Mouse (Mus musculus): ENCODE data around the gene Cyfip2.
A peak's percentile ranks its signal among the peaks of the same experiment; 100 is the strongest.

The Cyfip2 gene

DNA sequence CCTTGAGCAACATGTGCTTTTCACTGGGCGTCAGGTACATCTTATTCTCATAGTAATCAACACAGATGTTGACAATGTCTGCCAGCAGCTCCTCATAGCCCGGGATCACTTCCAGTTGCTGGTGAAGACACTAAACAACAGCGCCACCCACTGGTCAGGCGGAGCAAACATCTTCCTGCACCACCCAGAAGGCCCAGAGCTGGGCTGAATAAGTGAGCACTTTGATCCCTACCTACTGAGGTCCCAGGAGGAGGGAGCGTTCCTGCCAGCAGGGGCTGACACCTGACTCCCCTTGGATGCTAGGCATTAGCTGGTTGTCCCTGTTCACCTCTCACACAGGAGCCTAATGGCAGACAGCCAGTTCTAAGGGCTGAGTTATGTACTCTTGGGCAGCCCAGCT is 35.9 kb downstream of the Cyfip2 start:
- no peak for DNase-seq (ENCODE audit: low read depth, low spot score)

DNA sequence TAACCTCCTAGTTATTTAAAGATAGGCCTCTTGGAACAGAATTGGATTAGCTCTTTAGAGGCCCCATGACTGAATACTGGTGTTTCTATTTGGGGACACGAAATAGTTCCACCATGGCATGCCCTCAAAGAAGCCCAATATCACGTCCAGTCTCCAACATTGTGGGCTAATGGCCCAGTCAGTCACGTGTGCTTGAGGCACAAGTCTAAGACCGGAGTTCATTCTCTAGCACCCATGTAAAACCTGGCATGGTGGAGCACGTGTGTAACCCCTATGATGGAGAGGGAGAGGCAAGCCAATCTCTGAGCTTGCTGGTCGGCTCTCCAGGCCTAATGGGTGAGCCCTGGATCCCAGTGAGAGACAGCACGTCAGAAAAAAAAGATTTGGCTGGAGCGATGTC is 36.5 kb downstream of the Cyfip2 start:
- no peak for DNase-seq (ENCODE audit: low read depth, low spot score)

DNA sequence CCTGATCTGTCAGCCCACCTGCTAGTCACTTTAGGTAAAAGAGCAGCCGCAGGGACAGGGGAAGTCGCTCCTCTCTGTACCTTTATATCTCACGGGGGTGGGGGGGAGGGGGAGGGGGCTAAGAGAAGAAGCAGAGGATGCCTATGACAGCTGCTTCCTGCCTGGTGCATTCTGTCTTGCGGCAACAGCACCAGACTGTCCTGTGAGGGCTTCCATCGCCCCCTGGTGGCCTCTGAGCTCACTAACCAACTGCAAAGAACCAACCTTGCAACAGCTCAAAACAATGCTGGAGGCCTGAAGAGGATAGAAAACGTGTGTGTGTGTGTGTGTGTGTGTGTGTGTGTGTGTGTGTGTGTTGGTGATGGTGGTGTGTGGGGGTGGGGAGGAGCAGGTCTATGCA is 37.4 kb downstream of the Cyfip2 start:
- DNase-seq (ENCODE audit: low read depth, low spot score): no peak

DNA sequence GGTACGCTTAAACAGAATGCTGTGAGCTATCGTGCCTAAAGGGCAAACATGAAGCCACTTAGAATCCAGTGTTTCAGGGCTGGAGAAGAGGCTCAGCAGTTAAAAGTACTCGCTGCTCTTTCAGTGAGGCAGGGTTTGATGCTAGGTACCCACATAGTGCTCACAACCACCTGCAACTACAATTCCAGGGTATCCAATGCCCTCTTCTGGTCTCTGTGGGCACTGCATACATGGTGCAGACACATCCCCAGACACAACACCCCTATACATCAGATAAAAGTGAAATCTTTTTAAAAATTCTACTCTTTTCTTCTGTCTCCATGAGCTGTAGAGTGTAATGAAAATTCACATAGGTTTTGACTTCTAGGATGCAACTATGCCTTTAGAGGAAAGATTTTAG is 38.7 kb downstream of the Cyfip2 start:
- no peak for DNase-seq (ENCODE audit: low read depth, low spot score)

DNA sequence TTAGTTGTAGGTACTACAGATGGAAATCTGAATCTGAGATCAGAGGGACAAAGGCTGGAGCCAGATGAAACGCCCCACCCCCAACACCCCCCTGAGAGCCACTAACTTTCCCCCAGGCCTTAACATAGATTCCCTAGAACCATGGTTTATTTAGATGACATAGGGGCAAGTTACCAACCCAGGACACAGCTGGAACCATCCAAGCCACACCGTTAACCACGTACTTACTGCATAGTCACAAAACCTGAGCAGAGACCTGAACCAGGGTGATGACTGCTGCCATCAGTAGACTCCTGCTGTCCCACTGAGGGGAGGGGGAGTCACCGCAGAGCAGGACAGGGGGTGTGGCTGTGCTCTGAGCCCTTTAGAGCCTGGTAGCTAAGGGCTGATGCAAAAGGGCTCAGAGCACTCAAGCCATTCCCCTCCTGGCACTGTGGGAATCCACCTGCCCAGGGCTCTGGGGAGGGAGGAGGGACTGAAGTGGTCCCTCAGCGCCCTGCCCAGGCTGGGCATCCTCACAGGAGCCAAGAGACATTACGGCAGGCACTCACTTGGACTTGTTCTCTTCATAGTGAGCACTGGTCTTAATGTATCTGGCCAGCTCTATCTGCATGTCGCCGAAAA is 40.5 kb downstream of the Cyfip2 start:
- no peak for DNase-seq (ENCODE audit: low read depth, low spot score)

DNA sequence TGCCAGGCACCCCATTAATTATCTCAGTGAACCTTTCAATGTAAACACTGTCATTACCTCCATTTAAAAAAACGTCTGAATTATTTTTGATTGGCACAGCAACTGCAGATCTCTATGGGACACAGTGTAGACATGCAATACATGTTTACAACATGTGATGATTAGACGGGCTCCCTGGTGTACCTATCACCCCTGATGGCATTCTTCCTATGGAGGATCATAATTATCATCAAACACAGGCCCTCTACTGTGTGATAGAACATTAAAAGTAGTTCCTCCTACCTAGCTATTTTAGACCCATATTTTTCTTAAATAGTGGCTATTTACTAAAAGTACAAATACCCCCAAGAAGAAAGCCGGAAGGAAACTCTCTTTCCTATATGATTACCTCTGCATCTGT is 42.8 kb downstream of the Cyfip2 start:
- no peak for DNase-seq (ENCODE audit: low read depth, low spot score)

DNA sequence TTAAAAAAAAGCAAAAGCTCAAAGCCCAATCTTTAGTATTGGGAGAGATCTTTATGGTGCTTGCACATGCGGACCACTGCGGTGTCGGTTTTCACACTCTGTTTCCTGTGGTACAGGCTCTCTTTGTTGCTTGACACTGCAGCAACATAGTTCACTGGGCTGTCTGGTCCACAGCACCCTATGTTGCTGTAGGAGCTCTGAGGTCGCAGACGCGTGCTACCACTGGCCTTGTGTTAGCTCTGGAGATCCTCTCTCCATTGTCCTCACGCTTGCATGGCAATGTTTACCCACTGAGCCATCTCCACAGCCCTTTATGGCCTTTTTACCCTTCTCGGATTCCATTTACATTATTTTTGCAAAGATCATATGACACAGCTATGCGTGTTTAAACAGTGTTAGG is 43.3 kb downstream of the Cyfip2 start:
- no peak for DNase-seq (ENCODE audit: low read depth, low spot score)

DNA sequence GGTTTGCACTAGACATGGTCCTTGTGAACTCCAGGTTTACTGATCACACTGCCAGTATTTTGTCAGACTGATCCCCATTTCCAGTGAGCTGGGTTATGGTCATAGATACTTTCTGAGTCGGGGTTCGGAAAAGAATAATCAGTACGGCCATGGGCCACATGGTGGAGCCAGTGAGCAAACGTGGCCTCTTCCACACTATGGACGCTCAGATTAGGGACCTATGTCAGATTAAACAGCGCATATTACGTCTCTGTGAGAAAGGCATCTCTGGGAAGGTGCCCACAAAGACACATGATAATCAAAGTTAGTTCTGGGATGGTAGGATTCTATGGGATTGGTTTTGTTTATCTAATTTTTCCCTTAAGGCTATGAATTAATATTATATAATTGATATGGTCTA is 43.7 kb downstream of the Cyfip2 start:
- DNase-seq (ENCODE audit: low read depth, low spot score): no peak

DNA sequence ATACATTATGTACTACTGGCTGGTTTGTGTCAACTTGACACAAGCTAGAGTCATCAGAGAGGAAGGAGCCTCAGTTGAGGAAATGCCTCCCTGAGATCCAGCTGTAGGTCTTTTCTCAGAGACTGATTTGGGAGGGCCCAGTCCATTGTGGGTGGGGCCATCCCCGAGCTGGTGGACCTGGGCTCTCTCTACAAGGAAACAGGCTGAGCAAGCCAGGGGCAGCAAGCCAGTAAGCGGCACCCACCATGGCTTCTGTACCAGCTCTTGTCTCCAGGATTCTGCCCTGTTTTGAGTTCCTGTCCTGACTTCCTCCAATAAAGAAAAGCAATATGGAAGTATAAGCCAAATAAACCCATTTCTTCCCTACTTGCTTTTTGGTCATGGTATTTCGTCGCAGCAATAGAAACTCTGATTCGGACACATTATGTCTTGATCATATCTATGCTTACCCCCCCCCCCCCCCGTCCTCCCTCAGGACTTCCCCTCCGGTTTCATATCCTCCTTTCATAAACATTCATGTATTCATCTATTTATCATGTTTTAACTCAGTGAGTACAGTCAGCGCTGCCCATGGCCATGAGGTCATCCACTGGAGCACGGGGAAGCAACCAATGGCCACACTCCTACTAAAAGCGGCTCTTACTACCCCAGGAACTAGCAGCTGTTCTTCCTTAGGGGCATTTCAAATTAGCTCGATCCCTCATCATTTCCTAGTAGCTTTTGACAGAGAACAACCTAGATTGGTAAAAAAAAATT is 47.5 kb downstream of the Cyfip2 start:
- DNase-seq (ENCODE audit: low read depth, low spot score): no peak

DNA sequence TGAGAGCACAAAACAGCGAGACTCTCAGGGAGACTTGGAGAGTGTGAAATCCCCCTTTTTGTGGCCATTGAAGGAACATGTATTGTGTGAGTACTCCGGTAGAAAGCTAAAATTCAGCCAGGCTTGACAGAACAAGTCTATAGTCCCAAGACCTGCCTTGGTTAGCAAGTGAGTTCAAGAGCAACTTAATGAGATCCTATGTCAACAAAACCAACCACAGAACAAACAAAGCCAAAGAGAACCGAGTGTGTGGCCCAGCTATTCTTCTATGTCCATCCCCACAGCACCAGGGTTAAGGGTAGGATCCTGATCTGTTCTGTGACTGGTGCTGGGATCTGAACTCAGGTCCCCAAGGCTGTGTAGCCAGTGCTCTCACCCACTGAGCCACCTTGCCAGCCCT is 48.1 kb downstream of the Cyfip2 start:
- no peak for DNase-seq (ENCODE audit: low read depth, low spot score)

DNA sequence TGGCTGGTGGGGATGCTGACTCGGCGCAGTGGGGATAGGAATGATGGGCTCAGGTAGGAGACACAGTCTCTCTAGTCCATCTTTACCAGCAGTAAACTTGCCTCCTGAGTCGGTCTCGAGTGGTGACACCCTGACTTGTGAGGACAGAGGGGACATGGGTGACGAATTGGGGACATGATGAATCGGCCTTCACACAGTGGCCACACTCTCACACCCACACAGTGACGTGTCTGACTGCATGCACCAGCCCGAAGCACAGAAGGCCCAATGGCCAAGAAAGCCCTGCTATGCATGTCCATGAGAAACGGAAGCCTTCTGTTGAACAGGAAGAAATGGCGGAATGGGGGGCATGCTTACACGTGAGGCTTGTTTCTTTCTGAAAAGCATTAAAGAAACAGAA is 49.4 kb downstream of the Cyfip2 start:
- DNase-seq (ENCODE audit: low read depth, low spot score): no peak

DNA sequence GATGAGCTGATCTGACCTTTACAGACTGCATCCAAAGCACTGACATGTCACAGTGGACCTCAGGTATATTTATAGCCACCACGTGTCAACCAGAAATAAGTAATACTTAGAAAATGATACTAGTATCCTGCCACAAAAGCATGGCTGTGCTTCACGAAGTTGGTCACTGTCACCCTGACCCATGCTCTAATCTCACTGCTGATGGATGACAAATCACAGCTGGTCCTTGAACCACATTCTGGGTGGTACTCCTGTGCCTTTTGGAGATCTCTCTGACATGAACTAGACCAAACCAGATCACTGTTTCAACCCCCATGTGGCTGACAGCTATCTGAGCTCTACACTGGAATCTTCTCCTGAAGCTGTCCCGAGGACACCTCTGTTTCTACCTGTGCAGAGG is 49.8 kb downstream of the Cyfip2 start:
- DNase-seq (ENCODE audit: low read depth, low spot score): no peak

DNA sequence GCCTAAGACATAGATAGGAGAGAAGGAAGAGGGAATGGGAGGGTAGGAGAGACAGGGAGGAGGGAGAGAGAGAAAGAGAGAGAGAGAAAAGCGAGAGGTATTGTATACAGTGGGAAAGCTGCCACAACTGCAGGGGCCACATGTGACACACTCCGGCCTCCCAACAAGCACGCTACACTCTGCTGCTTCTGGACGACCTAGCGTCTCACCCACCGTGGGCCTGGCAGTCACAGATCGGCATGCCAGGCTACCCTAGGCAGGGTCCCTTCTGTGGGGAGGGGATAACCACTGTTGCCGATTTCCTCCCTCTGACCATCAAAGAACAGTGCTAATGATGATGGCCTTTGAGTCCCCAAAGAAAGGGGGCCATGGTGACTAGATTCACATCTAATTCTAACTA is 53.9 kb downstream of the Cyfip2 start:
- DNase-seq (ENCODE audit: low read depth, low spot score): no peak

DNA sequence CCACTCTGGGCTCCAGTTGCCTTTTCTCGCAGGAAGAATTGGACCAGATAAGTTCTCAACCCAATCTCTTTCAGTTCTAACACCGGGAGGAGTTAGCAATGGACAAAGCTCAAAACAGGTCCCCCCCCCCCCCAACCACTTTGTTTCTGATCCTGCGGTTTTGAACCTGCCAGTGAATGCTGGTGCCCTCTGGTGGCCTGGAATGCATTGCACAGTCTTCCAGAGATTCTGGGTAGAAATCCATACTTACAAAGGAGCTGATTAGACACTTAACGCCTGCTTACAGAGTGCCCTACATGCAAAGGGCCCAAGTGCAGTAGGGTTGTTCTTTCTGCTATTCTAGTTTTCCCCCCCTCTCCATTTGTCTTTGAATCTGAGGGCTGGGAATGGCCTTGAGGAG is 54.5 kb downstream of the Cyfip2 start:
- no peak for DNase-seq (ENCODE audit: low read depth, low spot score)

DNA sequence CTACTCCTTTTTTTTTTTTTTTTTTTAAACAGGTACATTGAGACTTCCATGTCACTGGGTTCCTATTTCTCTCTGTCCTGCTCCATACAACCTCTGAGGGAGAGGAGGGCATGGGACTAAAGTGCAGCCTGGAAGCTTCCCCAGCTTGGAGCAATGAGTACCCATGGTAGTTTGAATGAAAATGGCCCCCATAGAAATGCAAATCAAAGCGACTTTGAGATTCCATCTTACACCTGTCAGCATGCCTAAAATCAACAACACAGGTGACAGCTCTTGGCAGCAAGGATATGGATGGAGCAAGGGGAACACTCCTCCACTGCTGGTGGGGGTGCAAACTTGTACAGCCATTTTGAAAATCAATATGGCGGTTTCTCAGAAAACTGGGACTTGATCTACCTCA is 57.4 kb downstream of the Cyfip2 start:
- no peak for DNase-seq (ENCODE audit: low read depth, low spot score)

DNA sequence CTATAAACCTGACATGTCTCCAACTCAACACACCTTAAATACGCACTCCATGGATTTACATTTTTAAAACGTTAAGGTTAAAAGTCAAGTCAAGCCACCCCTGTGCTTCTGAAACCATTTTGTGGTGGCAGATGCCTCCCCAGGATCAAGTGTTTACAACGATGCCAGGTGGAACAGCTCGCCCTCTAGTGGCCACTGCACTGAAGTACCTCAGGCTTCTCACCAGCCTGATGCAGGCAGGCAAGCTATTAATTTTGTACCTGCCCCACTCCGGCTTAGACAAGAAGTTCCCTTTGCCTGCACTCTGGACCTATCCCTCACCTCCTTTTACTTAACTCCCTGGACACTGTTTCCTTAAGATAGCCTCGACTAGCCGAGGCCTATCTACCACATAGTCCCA is 60.7 kb downstream of the Cyfip2 start:
- DNase-seq (ENCODE audit: low read depth, low spot score): peak; percentile 35

DNA sequence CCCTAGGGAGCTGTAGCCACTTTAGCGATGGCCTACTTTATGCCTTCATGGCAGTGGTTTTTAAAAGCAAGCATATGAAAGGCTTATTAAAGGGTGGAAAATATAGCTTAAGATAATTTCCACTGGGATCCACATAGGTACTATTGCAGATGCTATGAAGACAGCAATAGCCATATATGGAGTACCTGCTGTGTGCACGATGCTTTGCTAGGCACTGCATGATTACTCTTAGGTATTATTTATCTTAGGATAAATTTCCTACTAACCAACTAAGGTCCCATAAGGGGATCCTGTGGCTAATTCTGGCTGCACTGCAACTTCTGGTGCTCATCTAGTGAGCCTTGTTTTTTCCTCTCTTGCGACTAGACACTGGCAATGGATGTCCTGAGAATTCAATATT is 64.3 kb downstream of the Cyfip2 start:
- DNase-seq (ENCODE audit: low read depth, low spot score): no peak

DNA sequence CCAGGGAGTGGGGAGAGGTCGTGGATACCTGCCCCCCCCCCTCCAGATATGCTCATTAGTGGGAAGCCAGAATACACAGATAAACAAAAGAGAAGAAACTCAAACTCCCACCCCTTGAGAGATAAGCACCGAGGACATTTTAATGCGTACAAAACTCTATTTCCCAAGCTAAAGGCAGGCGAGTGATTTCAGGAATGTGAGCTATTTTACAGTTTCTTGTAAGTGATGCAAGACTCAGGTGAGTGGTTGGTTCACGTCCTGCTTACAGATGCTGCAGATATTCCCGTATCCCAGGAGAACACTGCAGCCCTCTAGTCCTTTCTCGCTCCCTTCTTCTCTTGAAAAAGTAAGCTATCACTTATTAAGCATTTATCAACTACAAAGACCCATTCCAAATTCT is 66.3 kb downstream of the Cyfip2 start:
- DNase-seq (ENCODE audit: low read depth, low spot score): no peak

DNA sequence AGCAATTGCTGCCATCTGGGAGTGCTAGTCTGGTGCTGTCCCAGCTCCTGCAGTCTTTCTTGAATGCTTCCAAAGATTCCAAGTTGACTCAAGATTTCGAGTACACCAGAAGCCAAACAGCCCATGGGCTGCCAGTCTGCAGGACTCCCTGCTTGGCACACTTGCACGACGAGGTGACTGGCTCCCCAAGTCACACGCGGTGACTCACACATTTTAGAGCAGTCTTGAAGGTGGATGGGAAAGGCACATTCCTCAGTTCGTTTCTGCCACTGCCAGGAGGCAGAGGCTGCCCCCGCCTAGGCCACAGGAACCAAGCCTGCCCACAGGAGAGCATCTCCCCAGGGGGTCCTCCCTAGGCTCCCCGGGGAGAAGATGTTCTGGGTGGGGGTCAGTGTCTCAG is 66.7 kb downstream of the Cyfip2 start:
- no peak for DNase-seq (ENCODE audit: low read depth, low spot score)

DNA sequence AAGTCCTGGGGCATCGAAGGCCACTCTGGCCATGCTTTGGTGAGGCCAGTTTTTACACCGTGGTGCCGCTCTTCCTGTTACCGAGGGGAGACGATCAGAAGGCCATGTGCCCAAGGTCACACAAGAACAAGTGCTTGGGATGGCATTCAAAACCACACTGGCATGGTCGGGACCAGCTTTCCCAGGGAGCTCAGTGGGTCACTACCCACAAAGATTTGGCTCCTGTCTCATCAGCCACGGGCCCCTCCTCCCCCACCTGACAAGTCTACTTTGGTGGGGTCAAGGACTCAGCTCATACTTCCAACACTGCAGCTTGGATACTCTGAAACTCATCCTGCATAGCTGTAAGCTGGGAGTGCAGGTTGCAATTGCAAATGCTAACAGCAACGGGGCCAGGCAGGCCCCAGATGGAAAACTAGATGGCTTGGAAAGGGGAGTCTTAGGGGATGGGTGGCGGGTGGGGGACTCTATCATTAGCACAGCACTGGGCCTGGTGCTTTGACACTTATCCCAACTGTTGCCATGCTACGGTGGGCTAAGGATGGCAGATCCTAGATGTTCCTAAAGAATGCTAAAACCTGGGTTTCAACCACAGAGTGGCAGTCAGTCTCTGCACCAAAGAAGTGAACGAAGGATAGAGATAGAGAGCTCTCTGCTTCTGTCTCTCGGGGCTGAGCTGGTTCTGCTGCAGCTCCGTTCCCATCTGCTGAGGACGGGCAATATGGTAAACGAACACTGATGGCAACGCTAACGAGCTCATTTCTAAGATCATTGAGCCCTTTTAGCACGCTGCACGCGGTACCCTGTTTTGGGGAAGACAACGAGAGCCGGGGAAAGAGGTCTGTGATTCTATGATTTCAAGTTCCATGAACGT is 67.7 kb downstream of the Cyfip2 start:
- no peak for DNase-seq (ENCODE audit: low read depth, low spot score)

DNA sequence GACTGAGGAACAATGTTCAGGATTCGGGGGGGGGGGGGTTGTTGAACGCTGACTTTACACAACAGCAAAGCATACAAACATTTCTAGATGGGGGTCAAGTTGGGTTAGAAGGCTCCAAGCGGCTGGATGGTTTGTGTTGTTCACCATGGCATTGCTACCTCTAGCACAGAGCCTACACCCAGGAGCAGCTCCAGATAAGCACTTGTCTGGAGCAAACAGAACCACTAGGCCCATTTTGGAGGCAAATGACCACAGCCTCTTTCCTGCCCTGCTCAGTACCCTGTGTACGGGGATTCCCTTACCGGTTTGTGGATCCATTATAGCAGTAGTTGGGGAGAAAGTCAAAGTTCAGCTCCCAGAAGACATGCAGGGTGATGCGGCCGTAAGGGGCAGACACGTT is 70.7 kb downstream of the Cyfip2 start:
- DNase-seq (ENCODE audit: low read depth, low spot score): no peak

DNA sequence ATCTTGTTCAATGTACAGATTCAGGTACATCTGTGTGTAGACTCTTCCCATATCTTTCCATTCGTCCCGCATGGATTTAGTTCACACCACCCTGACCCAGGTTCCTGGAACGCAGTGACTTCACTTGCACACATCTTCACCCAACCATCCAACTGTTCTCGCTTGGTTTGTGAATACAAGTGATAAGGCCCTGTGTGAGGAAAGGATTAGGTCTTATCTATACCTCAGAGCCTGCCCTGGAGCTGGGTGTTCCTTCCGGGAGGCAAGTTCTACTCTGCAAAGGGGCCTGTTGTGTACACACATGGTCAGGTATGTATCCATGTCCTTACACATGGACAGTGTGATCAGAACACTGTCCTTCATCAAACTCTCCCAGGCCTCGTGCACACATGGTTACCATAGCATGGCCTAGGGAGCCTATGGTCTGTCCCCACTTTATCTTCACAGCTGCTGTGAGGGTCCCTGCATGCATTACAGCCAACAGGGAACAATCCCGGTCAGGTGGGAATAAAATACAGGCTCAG is 71.4 kb downstream of the Cyfip2 start:
- DNase-seq (ENCODE audit: low read depth, low spot score): peak; percentile 31

DNA sequence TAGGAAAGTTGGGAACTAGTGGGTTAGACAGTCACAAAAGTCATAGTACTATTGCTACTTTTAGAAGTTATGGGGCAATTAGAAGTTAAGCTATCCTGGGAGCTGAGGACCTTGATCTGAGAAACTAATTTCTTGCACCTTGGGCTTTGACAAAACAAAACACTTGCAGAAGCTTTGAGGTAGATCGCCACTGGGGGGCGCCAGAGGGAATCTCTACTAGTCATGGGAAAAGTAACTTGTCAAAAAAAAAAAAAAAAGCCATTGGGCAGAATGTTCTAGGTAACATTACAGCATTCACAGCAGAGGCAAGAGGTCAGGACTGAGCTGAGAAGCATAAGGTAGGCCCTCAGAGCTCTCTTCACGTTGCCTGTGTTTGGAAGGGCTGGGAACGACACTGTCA is 75.7 kb downstream of the Cyfip2 start:
- DNase-seq (ENCODE audit: low read depth, low spot score): peak; percentile 60

Measured in c-Kit-negative CD71-positive TER-119-positive erythroid progenitor cells, embryonic 14.5 days (primary cell).